Mouse (Mus musculus): ENCODE measurements around the gene Inhbc. TPM values are rescaled to one million over a fixed set of nuclear protein-coding genes. Genes with fewer than 3 reads are reported as not detected.
"Not testable (repeated sequence)": the region's sequence is repeated elsewhere in the genome, so short reads cannot be mapped to it uniquely, and the experiment has no call there.

The Inhbc gene
- polyA plus RNA-seq, 2 experiments: not detected

DNA sequence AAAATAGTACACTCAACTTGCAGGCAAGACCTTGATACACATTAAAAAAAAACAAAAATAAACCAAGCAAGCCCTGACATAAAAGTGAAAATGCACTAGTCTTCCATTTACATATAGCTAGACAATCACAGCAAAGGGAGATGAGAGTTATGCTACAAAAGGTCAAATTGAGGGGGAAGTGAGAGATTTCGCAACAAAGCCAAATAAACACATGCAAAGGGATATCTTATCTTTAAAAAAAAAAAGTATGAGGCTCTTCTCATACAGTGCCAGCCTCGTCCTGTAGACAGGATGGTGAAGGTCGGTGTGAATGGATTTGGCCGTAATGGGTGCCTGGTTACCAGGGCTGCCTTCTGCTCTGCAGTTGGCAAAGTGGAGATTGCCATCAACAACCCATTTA lies 57.4 kb downstream of the Inhbc start:
- Histone ChIP-seq H3K4me1 (ENCODE audit: control insufficient read depth, insufficient read depth, low read length) (peaks cover 4% of the 10 kb centered on the region), H3K4me3 (replicated peaks; ENCODE audit: low read length) (no peak overlapping the region), H3K9me3 (ENCODE audit: control insufficient read depth, low read length) (no peaks in the 10 kb centered on the region), H3K27ac (replicated peaks; ENCODE audit: low read depth, low read length) (no peak overlapping the region), H3K36me3 (ENCODE audit: control insufficient read depth, insufficient read depth, low read length) (peaks cover 11% of the 10 kb centered on the region), H3K9ac (ENCODE audit: low read depth, low read length, severe bottlenecking) (no peak overlapping the region), H3K4me2 (replicated peaks; ENCODE audit: low read depth, low read length, severe bottlenecking) (no peak overlapping the region), H3K27me3 (ENCODE audit: control insufficient read depth, insufficient read depth, low read length) (no peaks in the 10 kb centered on the region)
- DNase-seq (ENCODE audit: low spot score) (no peak), ATAC-seq (ENCODE audit: low FRiP score, low read depth) (no peak)
- no peak for TF ChIP-seq POLR2A (IDR thresholded peaks at IDR 0.05; ENCODE audit: borderline replicate concordance, extremely low read depth, insufficient read depth, insufficient read length)
- WGBS: 76% methylated on average over 4 of the region's 4 CpGs

DNA sequence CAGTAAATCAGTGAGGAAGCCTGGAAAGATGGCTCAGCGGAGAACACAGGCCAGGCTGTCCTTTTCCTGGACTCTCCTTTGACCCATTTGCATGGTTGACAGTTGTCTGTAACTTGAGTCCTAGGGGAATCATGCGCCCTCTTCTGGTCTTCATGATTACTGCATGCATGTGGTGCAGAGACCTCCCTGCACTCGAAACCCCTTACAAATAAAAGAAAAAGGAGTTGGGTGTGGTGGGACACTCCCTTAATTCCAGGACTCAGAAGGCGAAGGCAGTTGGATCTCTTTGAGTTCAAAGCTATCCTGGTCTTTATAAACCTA lies 57.9 kb downstream of the Inhbc start:
- Histone ChIP-seq H3K4me3 (replicated peaks; ENCODE audit: low read length) (peak overlapping the region; percentile 69), H3K27me3 (ENCODE audit: control insufficient read depth, insufficient read depth, low read length) (no peaks in the 10 kb centered on the region), H3K27ac (replicated peaks; ENCODE audit: low read depth, low read length) (peak overlapping the region; percentile 74), H3K36me3 (ENCODE audit: control insufficient read depth, insufficient read depth, low read length) (peaks cover 16% of the 10 kb centered on the region), H3K9ac (ENCODE audit: low read depth, low read length, severe bottlenecking) (peak overlapping the region; percentile 83), H3K9me3 (ENCODE audit: control insufficient read depth, low read length) (no peaks in the 10 kb centered on the region), H3K4me2 (replicated peaks; ENCODE audit: low read depth, low read length, severe bottlenecking) (peak overlapping the region; percentile 60), H3K4me1 (ENCODE audit: control insufficient read depth, insufficient read depth, low read length) (peaks cover 4% of the 10 kb centered on the region)
- peak; percentile 86 for DNase-seq (ENCODE audit: low spot score)
- TF ChIP-seq POLR2A (IDR thresholded peaks at IDR 0.05; ENCODE audit: borderline replicate concordance, extremely low read depth, insufficient read depth, insufficient read length): no peak
- 2% methylated on average over 4 of the region's 4 CpGs for WGBS
- peak; percentile 48 for ATAC-seq (ENCODE audit: low FRiP score, low read depth)

DNA sequence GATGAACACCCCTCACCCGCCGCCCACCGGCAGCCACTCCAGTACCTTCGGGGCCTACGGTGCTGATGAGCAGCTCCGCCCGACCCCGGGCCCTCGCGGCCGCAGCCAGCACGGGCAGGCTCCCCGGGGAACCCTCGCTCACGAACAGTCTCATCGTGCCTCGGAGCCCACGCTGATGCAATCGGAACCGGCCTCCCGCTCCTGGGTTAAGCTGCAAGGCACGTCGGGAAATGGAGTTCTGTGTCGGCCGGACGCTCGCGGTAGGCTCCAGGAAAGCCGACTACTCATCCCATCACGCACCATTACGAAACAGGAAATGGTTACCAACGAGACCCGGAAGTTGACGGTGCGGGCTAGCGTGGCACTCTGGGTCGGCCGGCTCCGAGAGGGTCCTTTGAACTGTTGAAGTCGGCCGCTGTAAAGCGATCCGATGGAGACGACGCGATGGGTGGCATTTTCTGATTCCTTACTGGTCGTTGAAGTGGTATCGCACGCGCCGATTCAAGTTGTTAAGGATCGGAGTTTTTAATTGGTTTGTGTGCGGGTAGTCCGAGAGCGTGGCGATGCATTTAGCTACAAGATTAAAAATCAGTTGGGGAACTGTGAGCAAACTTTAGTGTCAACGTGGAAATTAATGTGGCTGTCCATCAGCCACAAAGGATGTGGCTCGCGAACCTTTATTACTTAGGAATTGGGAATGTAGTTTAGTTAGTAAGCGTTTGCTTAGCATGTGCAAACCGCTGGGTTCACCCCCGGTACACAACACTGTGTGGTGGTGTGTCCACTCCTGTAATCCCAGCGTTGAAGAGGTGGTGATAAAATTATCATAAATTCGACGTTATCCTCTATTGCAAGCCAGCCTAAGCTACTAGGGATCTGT lies 58.5 kb downstream of the Inhbc start, which contains the start of gene Mars:
Gene Mars, minus strand, starts transcription at position 311 of the 880 bp plus-strand sequence.
- TF ChIP-seq POLR2A (IDR thresholded peaks at IDR 0.05; ENCODE audit: borderline replicate concordance, extremely low read depth, insufficient read depth, insufficient read length): peak; percentile 34; the same call in 1 of the 2 replicates
- Histone ChIP-seq H3K4me1 (ENCODE audit: control insufficient read depth, insufficient read depth, low read length) (peaks cover 4% of the 10 kb centered on the region), H3K4me2 (replicated peaks; ENCODE audit: low read depth, low read length, severe bottlenecking) (peak within 1 kb of the TSS; percentile 60), H3K27me3 (ENCODE audit: control insufficient read depth, insufficient read depth, low read length) (no peaks in the 10 kb centered on the region), H3K9me3 (ENCODE audit: control insufficient read depth, low read length) (no peaks in the 10 kb centered on the region), H3K9ac (ENCODE audit: low read depth, low read length, severe bottlenecking) (peak within 1 kb of the TSS; percentile 83), H3K27ac (replicated peaks; ENCODE audit: low read depth, low read length) (peak within 1 kb of the TSS; percentile 74), H3K4me3 (replicated peaks; ENCODE audit: low read length) (peak within 1 kb of the TSS; percentile 69), H3K36me3 (ENCODE audit: control insufficient read depth, insufficient read depth, low read length) (peaks cover 21% of the 10 kb centered on the region)
- ATAC-seq (ENCODE audit: low FRiP score, low read depth) (peak; percentile 97), DNase-seq (ENCODE audit: low spot score) (peak; percentile 97)
- 1% methylated on average over 65 of the region's 65 CpGs for WGBS

DNA sequence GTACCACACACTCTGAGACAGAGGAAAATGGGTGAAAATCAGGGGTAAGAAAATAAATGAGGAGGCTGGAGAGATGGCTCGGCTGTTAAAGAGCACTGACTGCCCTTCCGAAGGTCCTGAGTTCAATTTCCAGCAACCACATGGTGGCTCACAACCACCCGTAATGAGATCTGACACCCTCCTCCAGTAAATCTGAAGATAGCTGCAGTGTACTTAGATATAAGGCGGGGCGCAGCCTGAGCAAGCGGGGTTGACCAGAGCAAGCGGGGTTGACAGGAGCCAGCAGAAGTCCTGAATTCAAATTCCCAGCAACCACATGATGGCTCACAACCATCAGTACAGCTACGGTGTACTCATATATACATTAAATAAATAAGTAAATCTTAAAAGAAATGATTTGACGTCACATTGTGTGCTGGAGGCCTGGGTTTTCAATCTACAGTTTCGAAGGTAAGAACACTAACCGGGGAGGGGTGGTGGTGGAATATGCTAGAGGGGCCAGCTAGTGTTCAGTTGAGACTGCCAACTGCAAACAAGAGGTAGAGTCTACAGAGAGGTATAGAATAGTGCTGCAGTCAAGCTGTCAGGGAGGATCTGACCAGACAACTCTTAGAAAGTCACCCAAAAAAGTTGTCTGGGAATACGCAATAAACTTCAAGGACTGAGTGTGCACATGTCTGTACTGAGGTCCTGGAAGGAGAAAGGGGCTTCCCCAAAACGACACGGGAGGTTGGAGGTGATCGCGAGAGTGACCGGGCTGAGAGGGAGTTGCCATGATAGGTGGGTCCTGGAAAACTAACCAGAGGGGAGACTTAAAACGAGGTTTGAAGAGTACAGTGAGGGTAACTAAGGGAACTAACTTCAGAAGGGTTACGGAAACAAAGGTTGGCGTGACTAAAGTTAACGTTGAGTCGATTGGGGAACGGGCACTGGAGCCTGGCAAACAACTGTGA lies 59.4 kb downstream of the Inhbc start:
- Histone ChIP-seq H3K36me3 (ENCODE audit: control insufficient read depth, insufficient read depth, low read length) (peaks cover 31% of the 10 kb centered on the region), H3K9me3 (ENCODE audit: control insufficient read depth, low read length) (no peaks in the 10 kb centered on the region), H3K9ac (ENCODE audit: low read depth, low read length, severe bottlenecking) (peak overlapping the region; percentile 83), H3K4me2 (replicated peaks; ENCODE audit: low read depth, low read length, severe bottlenecking) (peak overlapping the region; percentile 60), H3K27me3 (ENCODE audit: control insufficient read depth, insufficient read depth, low read length) (no peaks in the 10 kb centered on the region), H3K27ac (replicated peaks; ENCODE audit: low read depth, low read length) (peak overlapping the region; percentile 74), H3K4me3 (replicated peaks; ENCODE audit: low read length) (peak overlapping the region; percentile 69), H3K4me1 (ENCODE audit: control insufficient read depth, insufficient read depth, low read length) (peaks cover 4% of the 10 kb centered on the region)
- 37% methylated on average over 23 of the region's 23 CpGs for WGBS
- no peak for TF ChIP-seq POLR2A (IDR thresholded peaks at IDR 0.05; ENCODE audit: borderline replicate concordance, extremely low read depth, insufficient read depth, insufficient read length)
- ATAC-seq (ENCODE audit: low FRiP score, low read depth): peak; percentile 51
- peak; percentile 36 for DNase-seq (ENCODE audit: low spot score)

DNA sequence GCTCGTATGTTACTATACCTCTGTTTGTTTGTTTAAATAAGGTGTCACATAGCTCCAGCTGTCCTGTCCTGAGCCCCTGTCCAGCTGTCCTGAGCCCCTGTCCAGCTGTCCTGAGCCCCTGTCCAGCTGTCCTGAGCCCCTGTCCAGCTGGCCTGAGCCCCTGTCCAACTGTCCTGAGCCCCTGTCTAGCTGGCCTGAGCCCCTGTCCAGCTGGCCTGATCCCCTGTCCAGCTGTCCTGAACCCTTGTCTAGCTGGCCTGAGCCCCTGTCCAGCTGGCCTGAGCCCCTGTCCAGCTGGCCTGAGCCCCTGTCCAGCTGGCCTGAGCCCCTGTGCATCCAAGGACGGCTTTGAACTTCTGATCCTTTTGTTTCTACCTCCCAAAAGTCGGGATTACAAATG lies 61.1 kb downstream of the Inhbc start:
- H3K36me3 ChIP-seq (ENCODE audit: control insufficient read depth, insufficient read depth, low read length): peaks cover 47% of the 10 kb centered on the region
- DNase-seq (ENCODE audit: low spot score); H3K4me2 ChIP-seq (replicated peaks; ENCODE audit: low read depth, low read length, severe bottlenecking); H3K9ac ChIP-seq (ENCODE audit: low read depth, low read length, severe bottlenecking); H3K9me3 ChIP-seq (ENCODE audit: control insufficient read depth, low read length); H3K27me3 ChIP-seq (ENCODE audit: control insufficient read depth, insufficient read depth, low read length); H3K27ac ChIP-seq (replicated peaks; ENCODE audit: low read depth, low read length); H3K4me3 ChIP-seq (replicated peaks; ENCODE audit: low read length); H3K4me1 ChIP-seq (ENCODE audit: control insufficient read depth, insufficient read depth, low read length); ATAC-seq (ENCODE audit: low FRiP score, low read depth): not testable (repeated sequence)
- WGBS: 89% methylated on average over 3 of the region's 3 CpGs

Other genes with a start within 250 kb of the Inhbc start
- 60.6 and 61.0 TPM in 2 replicates for gene Os9, start 249.3 kb downstream of the Inhbc start, polyA plus RNA-seq (2012; rRNA removed)
- 54.7 and 57.6 TPM in 2 replicates for gene Os9, start 249.3 kb downstream of the Inhbc start, polyA plus RNA-seq (2014; fragmentation: Nextera tagmentation; extraction: Ambion mirVana)
- 12.1 and 15.0 TPM in 2 replicates for gene B4galnt1, start 205.2 kb downstream of the Inhbc start, polyA plus RNA-seq (2012; rRNA removed)
- gene B4galnt1, start 205.2 kb downstream of the Inhbc start, polyA plus RNA-seq (2014; fragmentation: Nextera tagmentation; extraction: Ambion mirVana): 10.8 and 11.8 TPM in 2 replicates
- gene Slc26a10, start 189.8 kb downstream of the Inhbc start, polyA plus RNA-seq (2012; rRNA removed): 2.9 and 3.7 TPM in 2 replicates
- 0.81 and 1.2 TPM in 2 replicates for gene Slc26a10, start 189.8 kb downstream of the Inhbc start, polyA plus RNA-seq (2014; fragmentation: Nextera tagmentation; extraction: Ambion mirVana)
- gene Arhgef25, start 180.3 kb downstream of the Inhbc start, polyA plus RNA-seq (2012; rRNA removed): 228 and 246 TPM in 2 replicates
- 86.8 and 113 TPM in 2 replicates for gene Arhgef25, start 180.3 kb downstream of the Inhbc start, polyA plus RNA-seq (2014; fragmentation: Nextera tagmentation; extraction: Ambion mirVana)
- gene Dtx3, start 174.7 kb downstream of the Inhbc start, polyA plus RNA-seq (2012; rRNA removed): 565 and 712 TPM in 2 replicates
- gene Dtx3, start 174.7 kb downstream of the Inhbc start, polyA plus RNA-seq (2014; fragmentation: Nextera tagmentation; extraction: Ambion mirVana): 157 and 184 TPM in 2 replicates
- 33.1 and 37.5 TPM in 2 replicates for gene Pip4k2c, start 158.8 kb downstream of the Inhbc start, polyA plus RNA-seq (2012; rRNA removed)
- 22.0 and 23.3 TPM in 2 replicates for gene Pip4k2c, start 158.8 kb downstream of the Inhbc start, polyA plus RNA-seq (2014; fragmentation: Nextera tagmentation; extraction: Ambion mirVana)
- gene Kif5a, start 107.1 kb downstream of the Inhbc start, polyA plus RNA-seq (2012; rRNA removed): 9.4 and 9.7 TPM in 2 replicates
- 2.8 and 3.5 TPM in 2 replicates for gene Kif5a, start 107.1 kb downstream of the Inhbc start, polyA plus RNA-seq (2014; fragmentation: Nextera tagmentation; extraction: Ambion mirVana)
- gene Dctn2, start 104.1 kb downstream of the Inhbc start, polyA plus RNA-seq (2012; rRNA removed): 221 and 240 TPM in 2 replicates
- 168 and 178 TPM in 2 replicates for gene Dctn2, start 104.1 kb downstream of the Inhbc start, polyA plus RNA-seq (2014; fragmentation: Nextera tagmentation; extraction: Ambion mirVana)
- 68.1 and 86.6 TPM in 2 replicates for gene Mbd6, start 81.4 kb downstream of the Inhbc start, polyA plus RNA-seq (2012; rRNA removed)
- 19.9 and 20.7 TPM in 2 replicates for gene Mbd6, start 81.4 kb downstream of the Inhbc start, polyA plus RNA-seq (2014; fragmentation: Nextera tagmentation; extraction: Ambion mirVana)
- 78.5 and 79.8 TPM in 2 replicates for gene Mars, start 58.6 kb downstream of the Inhbc start, polyA plus RNA-seq (2012; rRNA removed)
- 113 and 114 TPM in 2 replicates for gene Mars, start 58.6 kb downstream of the Inhbc start, polyA plus RNA-seq (2014; fragmentation: Nextera tagmentation; extraction: Ambion mirVana)
- gene Arhgap9, start 48.5 kb downstream of the Inhbc start, polyA plus RNA-seq (2012; rRNA removed): 5.5 and 5.8 TPM in 2 replicates
- gene Arhgap9, start 48.5 kb downstream of the Inhbc start, polyA plus RNA-seq (2014; fragmentation: Nextera tagmentation; extraction: Ambion mirVana): 5.6 and 7.5 TPM in 2 replicates
- 118 and 157 TPM in 2 replicates for gene Gli1, start 28.5 kb downstream of the Inhbc start, polyA plus RNA-seq (2012; rRNA removed)
- gene Gli1, start 28.5 kb downstream of the Inhbc start, polyA plus RNA-seq (2014; fragmentation: Nextera tagmentation; extraction: Ambion mirVana): 16.4 and 19.9 TPM in 2 replicates
- 0.01 TPM in 1 of 2 replicates, not detected in the other for gene Inhbe, start 16.0 kb downstream of the Inhbc start, polyA plus RNA-seq (2012; rRNA removed)
- not detected in 2 replicates for gene Inhbe, start 16.0 kb downstream of the Inhbc start, polyA plus RNA-seq (2014; fragmentation: Nextera tagmentation; extraction: Ambion mirVana)
- 58.0 and 85.5 TPM in 2 replicates for gene R3hdm2, start 9.9 kb upstream of the Inhbc start, polyA plus RNA-seq (2012; rRNA removed)
- gene R3hdm2, start 9.9 kb upstream of the Inhbc start, polyA plus RNA-seq (2014; fragmentation: Nextera tagmentation; extraction: Ambion mirVana): 38.3 and 39.5 TPM in 2 replicates
- 33.3 and 43.2 TPM in 2 replicates for gene Stac3, start 131.3 kb upstream of the Inhbc start, polyA plus RNA-seq (2012; rRNA removed)
- 2.0 and 4.4 TPM in 2 replicates for gene Stac3, start 131.3 kb upstream of the Inhbc start, polyA plus RNA-seq (2014; fragmentation: Nextera tagmentation; extraction: Ambion mirVana)
- 31.7 and 36.9 TPM in 2 replicates for gene Ndufa4l2, start 144.5 kb upstream of the Inhbc start, polyA plus RNA-seq (2012; rRNA removed)
- gene Ndufa4l2, start 144.5 kb upstream of the Inhbc start, polyA plus RNA-seq (2014; fragmentation: Nextera tagmentation; extraction: Ambion mirVana): 44.5 and 62.9 TPM in 2 replicates
- 146 and 178 TPM in 2 replicates for gene Shmt2, start 152.0 kb upstream of the Inhbc start, polyA plus RNA-seq (2012; rRNA removed)
- 89.4 and 94.6 TPM in 2 replicates for gene Shmt2, start 152.0 kb upstream of the Inhbc start, polyA plus RNA-seq (2014; fragmentation: Nextera tagmentation; extraction: Ambion mirVana)
- 7.2 and 9.6 TPM in 2 replicates for gene Nxph4, start 164.1 kb upstream of the Inhbc start, polyA plus RNA-seq (2012; rRNA removed)
- gene Nxph4, start 164.1 kb upstream of the Inhbc start, polyA plus RNA-seq (2014; fragmentation: Nextera tagmentation; extraction: Ambion mirVana): 17.5 and 19.9 TPM in 2 replicates

Measured in limb, embryonic 14.5 days (tissue).